ENCODE assay signal across 26 mouse cellular contexts in the genomic region with DNA sequence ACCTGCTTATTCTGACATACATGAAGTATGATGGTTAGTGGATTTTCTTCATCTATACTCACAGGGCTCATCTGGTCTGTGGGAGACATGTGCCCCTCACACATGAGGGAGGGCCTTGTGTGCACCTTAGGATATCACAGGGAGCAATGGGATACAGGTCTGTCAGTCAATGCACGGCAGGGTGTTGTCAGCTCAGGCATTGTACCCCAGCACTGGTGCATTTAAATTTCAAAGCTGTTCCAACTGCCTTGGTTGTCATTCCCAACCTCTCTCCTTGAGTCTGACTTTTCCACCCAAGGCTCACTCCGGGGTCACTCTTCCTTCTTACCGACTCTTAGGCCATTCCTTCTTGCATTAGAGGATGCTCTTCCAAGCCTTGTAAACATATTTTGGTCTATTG.
"Had no signal": no experiment of that assay in that cellular context is flagged by ENCODE, and none has a peak within 500 bp of the region (broad histone marks: within the 10 kb centered on the region; RNA-seq: fewer than 3 reads in every experiment).

No protein-coding gene starts in this region.

- H3K4me1 ChIP-seq: heart, embryonic 15.5 days; liver, embryonic 13.5 days; liver, embryonic 15.5 days had no signal

- H3K9ac ChIP-seq: heart, embryonic 13.5 days; heart, embryonic 15.5 days; hindbrain, embryonic 12.5 days; hindbrain, embryonic 15.5 days; kidney, embryonic 15.5 days; limb, embryonic 13.5 days; limb, embryonic 15.5 days; liver, embryonic 13.5 days; liver, embryonic 15.5 days had no signal

- H3K4me3 ChIP-seq: heart, adult 2 months; heart, embryonic 13.5 days; heart, embryonic 15.5 days; hindbrain, embryonic 12.5 days; hindbrain, embryonic 15.5 days; kidney, embryonic 15.5 days; limb, embryonic 13.5 days; limb, embryonic 15.5 days; liver, embryonic 13.5 days; liver, embryonic 15.5 days had no signal

- H3K27me3 ChIP-seq: heart, embryonic 13.5 days; heart, embryonic 15.5 days; hindbrain, embryonic 15.5 days; kidney, embryonic 15.5 days; limb, embryonic 15.5 days; liver, embryonic 13.5 days; liver, embryonic 15.5 days had no signal

- H3K27ac ChIP-seq: heart, adult 2 months; heart, embryonic 13.5 days; heart, embryonic 15.5 days; hindbrain, embryonic 12.5 days; hindbrain, embryonic 15.5 days; hindbrain, postnatal 0 days; kidney, embryonic 15.5 days; kidney, postnatal 0 days; limb, embryonic 13.5 days; limb, embryonic 15.5 days; liver, embryonic 13.5 days; liver, embryonic 15.5 days had no signal

- H3K9me3 ChIP-seq: heart, embryonic 13.5 days; heart, embryonic 15.5 days; hindbrain, embryonic 12.5 days; hindbrain, embryonic 15.5 days; kidney, embryonic 15.5 days; limb, embryonic 13.5 days; limb, embryonic 15.5 days; liver, embryonic 13.5 days; liver, embryonic 15.5 days had no signal

- H3K36me3 ChIP-seq: heart, embryonic 13.5 days; heart, embryonic 15.5 days; hindbrain, embryonic 12.5 days; hindbrain, embryonic 15.5 days; kidney, embryonic 15.5 days; limb, embryonic 13.5 days; limb, embryonic 15.5 days; liver, embryonic 13.5 days; liver, embryonic 15.5 days had no signal

- H3K4me2 ChIP-seq: heart, embryonic 11.5 days; heart, embryonic 13.5 days; heart, embryonic 15.5 days; hindbrain, embryonic 12.5 days; hindbrain, embryonic 15.5 days; kidney, embryonic 15.5 days; limb, embryonic 13.5 days; limb, embryonic 15.5 days; liver, embryonic 13.5 days; liver, embryonic 15.5 days had no signal

- DNase-seq: gastrocnemius, postnatal 14 days; gastrocnemius, postnatal 36 days; heart, adult 2 months; heart, postnatal 14 days; heart, postnatal 36 days; kidney, adult 11 months; kidney, adult 2 months; kidney, adult 9 months; kidney, postnatal 14 days; kidney, postnatal 36 days; layer of hippocampus, adult 9-11 months; layer of hippocampus, postnatal 36 days; left cerebral cortex, postnatal 4 days; liver, embryonic 13.5 days had no signal

- ATAC-seq: hindbrain, postnatal 0 days; intestine, embryonic 16.5 days had no signal
